In the genomic region with DNA sequence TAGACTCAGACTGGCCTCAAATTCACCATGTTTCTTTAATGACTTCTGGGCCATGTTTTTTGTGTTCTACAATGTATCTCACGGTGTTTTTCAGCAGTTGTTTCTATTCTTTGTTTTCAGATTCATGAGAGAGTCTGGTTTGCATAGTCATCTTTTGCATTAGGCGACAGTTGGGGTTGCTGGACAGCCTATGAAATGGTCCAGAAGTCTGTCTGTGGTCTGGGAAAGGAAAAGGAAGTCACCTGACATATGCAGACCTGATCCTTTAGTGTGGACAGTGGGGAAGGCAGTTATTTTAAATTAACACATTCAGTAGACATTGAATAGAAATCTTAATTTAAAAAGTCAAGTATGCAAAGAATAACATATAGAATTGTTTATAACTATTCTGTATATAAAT, we compare ENCODE assay signal across 34 mouse cellular contexts. TPM values are rescaled to one million over a fixed set of nuclear protein-coding genes. Genes with fewer than 3 reads are reported as not detected.
A peak's percentile ranks its signal among the peaks of the same experiment; 100 is the strongest.
DNase-seq lines count a peak whose midpoint lies in the region; ATAC-seq and TF ChIP-seq lines count a peak whose summit lies in the region.
"Had no signal": no experiment of that assay in that cellular context is flagged by ENCODE, and none has a peak within 500 bp of the region (broad histone marks: within the 10 kb centered on the region; RNA-seq: fewer than 3 reads in every experiment).

No protein-coding gene starts in this region.

- WGBS in heart, adult 2 months: 90% methylated on average over 2 of the region's 2 CpGs
- WGBS in forebrain, embryonic 11.5 days: 85% methylated on average over 2 of the region's 2 CpGs

- DNase-seq in heart, adult 11 months: peak; percentile 46
- DNase-seq in heart, adult 2 months: no peak
- peak; percentile 68 for DNase-seq in 416B (ENCODE audit: low read depth)
- DNase-seq in forebrain, embryonic 11.5 days (ENCODE audit: low spot score): no peak
- DNase-seq: adrenal gland, adult 2 months; adrenal gland, postnatal 14 days; B cell, adult 2 months; cerebellum, adult 2 months; cerebellum, adult 9-11 months; cerebellum, postnatal 25 days; gastrocnemius, postnatal 10 days; gastrocnemius, postnatal 36 days; heart, adult 18-20 months; heart, postnatal 10 days; heart, postnatal 36 days; kidney, adult 11 months had no signal

- TF ChIP-seq POLR2A in heart, adult 2 months (IDR thresholded peaks at IDR 0.05; ENCODE audit: insufficient read depth, low read depth, low read length): no peak
- no peak for TF ChIP-seq POLR2A in embryonic fibroblast, embryonic 13.5 days (IDR thresholded peaks at IDR 0.05; ENCODE audit: low read depth, low read length)

- H3K27me3 ChIP-seq in heart, adult 2 months (ENCODE audit: control insufficient read depth, insufficient read depth, low read length): no peaks in the 10 kb centered on the region
- H3K27me3 ChIP-seq in forebrain, embryonic 11.5 days (ENCODE audit: control insufficient read depth, insufficient read depth, low read length): no peaks in the 10 kb centered on the region
- H3K27me3 ChIP-seq: embryonic facial prominence, embryonic 12.5 days; embryonic facial prominence, embryonic 15.5 days; forebrain, embryonic 13.5 days; heart, embryonic 12.5 days; heart, embryonic 15.5 days; hindbrain, embryonic 13.5 days; intestine, embryonic 15.5 days had no signal

- no peak for ATAC-seq in forebrain, embryonic 11.5 days (replicated peaks; ENCODE audit: low FRiP score)
- ATAC-seq in cerebellum, adult (ENCODE audit: insufficient number of reproducible peaks, low FRiP score, low TSS enrichment): no peak
- ATAC-seq: forebrain, embryonic 13.5 days; forebrain, embryonic 16.5 days; hindbrain, embryonic 16.5 days; intestine, embryonic 15.5 days had no signal

- H3K4me2 ChIP-seq in forebrain, embryonic 11.5 days (ENCODE audit: low read depth, low read length, severe bottlenecking): no peak overlapping the region
- H3K4me2 ChIP-seq: embryonic facial prominence, embryonic 12.5 days; embryonic facial prominence, embryonic 15.5 days; forebrain, embryonic 13.5 days; heart, embryonic 12.5 days; heart, embryonic 15.5 days; hindbrain, embryonic 13.5 days; intestine, embryonic 15.5 days had no signal

- H3K36me3 ChIP-seq in heart, adult 2 months (ENCODE audit: control insufficient read depth, insufficient read depth, low read length): no peaks in the 10 kb centered on the region
- no peaks in the 10 kb centered on the region for H3K36me3 ChIP-seq in forebrain, embryonic 11.5 days (ENCODE audit: control insufficient read depth, insufficient read depth, low read length)
- H3K36me3 ChIP-seq: embryonic facial prominence, embryonic 12.5 days; embryonic facial prominence, embryonic 15.5 days; heart, embryonic 12.5 days; heart, embryonic 15.5 days; hindbrain, embryonic 10.5 days; hindbrain, embryonic 13.5 days; intestine, embryonic 15.5 days had no signal

- intact Hi-C loops in heart, adult 2 months (cut with DNase I): no loop called here

- no peak for TF ChIP-seq EP300 in heart, adult 2 months (IDR thresholded peaks at IDR 0.05; ENCODE audit: insufficient read depth, low read depth, low read length)

- no peak overlapping the region for H3K27ac ChIP-seq in heart, adult 2 months
- H3K27ac ChIP-seq in embryonic fibroblast, embryonic 13.5 days (ENCODE audit: insufficient read depth, low read length): peak overlapping the region; percentile 94; the same call in 1 of the 2 replicates
- H3K27ac ChIP-seq in forebrain, embryonic 11.5 days (ENCODE audit: low read depth, low read length): no peak overlapping the region
- H3K27ac ChIP-seq: embryonic facial prominence, embryonic 12.5 days; forebrain, embryonic 13.5 days; hindbrain, embryonic 10.5 days; hindbrain, embryonic 13.5 days; intestine, embryonic 15.5 days had no signal

- H3K9ac ChIP-seq in heart, adult 2 months (ENCODE audit: low read depth, low read length): no peak overlapping the region
- H3K9ac ChIP-seq in forebrain, embryonic 11.5 days (ENCODE audit: low read length): no peak overlapping the region
- H3K9ac ChIP-seq: embryonic facial prominence, embryonic 12.5 days; embryonic facial prominence, embryonic 15.5 days; forebrain, embryonic 13.5 days; heart, embryonic 12.5 days; heart, embryonic 15.5 days; hindbrain, embryonic 13.5 days; intestine, embryonic 15.5 days had no signal

- H3K4me3 ChIP-seq in heart, adult 2 months: no peak overlapping the region
- no peak overlapping the region for H3K4me3 ChIP-seq in embryonic fibroblast, embryonic 13.5 days (ENCODE audit: insufficient read depth, low read length)
- no peak overlapping the region for H3K4me3 ChIP-seq in forebrain, embryonic 11.5 days (ENCODE audit: low read depth, low read length)
- H3K4me3 ChIP-seq: embryonic facial prominence, embryonic 12.5 days; embryonic facial prominence, embryonic 15.5 days; erythroblast, embryonic 14.5 days; forebrain, embryonic 13.5 days; heart, embryonic 12.5 days; heart, embryonic 15.5 days; hindbrain, embryonic 10.5 days; hindbrain, embryonic 13.5 days; intestine, embryonic 15.5 days had no signal

- TF ChIP-seq CTCF in heart, adult 2 months (IDR thresholded peaks at IDR 0.05): no peak
- no peak for TF ChIP-seq CTCF in embryonic fibroblast, embryonic 13.5 days (IDR thresholded peaks at IDR 0.05; ENCODE audit: borderline replicate concordance, insufficient read depth, low read length)

- H3K79me2 ChIP-seq in heart, adult 2 months (replicated peaks; ENCODE audit: control insufficient read depth, insufficient read depth, low read length): no peaks in the 10 kb centered on the region

- H3K4me1 ChIP-seq in heart, adult 2 months (ENCODE audit: control insufficient read depth, insufficient read depth, low read length): peaks cover 3% of the 10 kb centered on the region
- H3K4me1 ChIP-seq in embryonic fibroblast, embryonic 13.5 days (ENCODE audit: control insufficient read depth, insufficient read depth, low read length): peaks cover 16% of the 10 kb centered on the region
- H3K4me1 ChIP-seq in forebrain, embryonic 11.5 days (replicated peaks; ENCODE audit: control insufficient read depth, insufficient read depth, low read length): no peaks in the 10 kb centered on the region
- H3K4me1 ChIP-seq: embryonic facial prominence, embryonic 12.5 days; forebrain, embryonic 13.5 days; hindbrain, embryonic 10.5 days; hindbrain, embryonic 13.5 days had no signal

- no peaks in the 10 kb centered on the region for H3K9me3 ChIP-seq in forebrain, embryonic 11.5 days (ENCODE audit: control insufficient read depth, low read length)
- H3K9me3 ChIP-seq: embryonic facial prominence, embryonic 12.5 days; embryonic facial prominence, embryonic 15.5 days; forebrain, embryonic 13.5 days; heart, embryonic 12.5 days; heart, embryonic 15.5 days; hindbrain, embryonic 10.5 days; hindbrain, embryonic 13.5 days; intestine, embryonic 15.5 days had no signal

RNA-seq across cellular contexts. Expression of a gene that starts 2.0 kb away (rescaled TPM):
- not detected for total RNA-seq in heart, adult 2 months (2021)
- 0.15 TPM in 1 of 2 replicates, not detected in the other for polyA plus RNA-seq in heart, adult 2 months (2012; rRNA removed)
- 0.37 and 0.68 TPM in 2 replicates for polyA plus RNA-seq in embryonic fibroblast, embryonic 13.5 days (2011; ENCODE audit: insufficient read length, low read depth, missing spikeins)
- 0.15 TPM in 1 of 2 replicates, not detected in the other for polyA plus RNA-seq in forebrain, embryonic 11.5 days (2014; fragmentation: Nextera tagmentation; extraction: Ambion mirVana)
- total RNA-seq: adrenal gland, adult 2 months; adrenal gland, postnatal 14 days; adrenal gland, postnatal 4 days; common myeloid progenitor, adult 5-6 weeks; gastrocnemius, adult 18-20 months; gastrocnemius, postnatal 10 days; gastrocnemius, postnatal 36 days; heart, adult 18-20 months; heart, postnatal 10 days; MEL had no signal
- polyA plus RNA-seq: adrenal gland, adult 2 months; brain, embryonic 14.5 days; cerebellum, adult 2 months; embryonic facial prominence, embryonic 12.5 days; embryonic facial prominence, embryonic 15.5 days; erythroblast, embryonic 14.5 days; forebrain, embryonic 13.5 days; forebrain, embryonic 16.5 days; heart, embryonic 12.5 days; heart, embryonic 15.5 days; hindbrain, embryonic 10.5 days; hindbrain, embryonic 13.5 days; intestine, embryonic 15.5 days had no signal

RNA-seq across cellular contexts. Expression of a gene that starts 15.0 kb away (rescaled TPM):
- total RNA-seq in heart, adult 2 months (2021): 100 to 1,000 TPM; 201 to 240 TPM
- 400 and 574 TPM in 2 replicates for polyA plus RNA-seq in heart, adult 2 months (2012; rRNA removed)
- polyA plus RNA-seq in embryonic fibroblast, embryonic 13.5 days (2011; ENCODE audit: insufficient read length, low read depth, missing spikeins): 1,628 and 1,672 TPM in 2 replicates
- polyA plus RNA-seq in forebrain, embryonic 11.5 days (2014; fragmentation: Nextera tagmentation; extraction: Ambion mirVana): 98.5 and 101 TPM in 2 replicates

RNA-seq across cellular contexts. Expression of a gene that starts 23.5 kb away (rescaled TPM):
- not detected for total RNA-seq in heart, adult 2 months (2021)
- polyA plus RNA-seq in heart, adult 2 months (2012; rRNA removed): not detected in 2 replicates
- polyA plus RNA-seq in embryonic fibroblast, embryonic 13.5 days (2011; ENCODE audit: insufficient read length, low read depth, missing spikeins): not detected in 2 replicates
- polyA plus RNA-seq in forebrain, embryonic 11.5 days (2014; fragmentation: Nextera tagmentation; extraction: Ambion mirVana): not detected in 2 replicates
- total RNA-seq: adrenal gland, adult 2 months; common myeloid progenitor, adult 5-6 weeks; gastrocnemius, adult 18-20 months; gastrocnemius, postnatal 10 days; gastrocnemius, postnatal 36 days; heart, adult 18-20 months; heart, postnatal 10 days; heart, postnatal 36 days had no signal
- polyA plus RNA-seq: adrenal gland, adult 2 months; brain, embryonic 14.5 days; embryonic facial prominence, embryonic 12.5 days; erythroblast, embryonic 14.5 days; forebrain, embryonic 13.5 days; forebrain, embryonic 16.5 days; heart, embryonic 12.5 days; hindbrain, embryonic 10.5 days; hindbrain, embryonic 13.5 days; intestine, embryonic 15.5 days had no signal

RNA-seq across cellular contexts. Expression of a gene that starts 23.5 kb away (rescaled TPM):
- total RNA-seq in heart, adult 2 months (2021): not detected
- polyA plus RNA-seq in heart, adult 2 months (2012; rRNA removed): not detected in 2 replicates
- not detected in 2 replicates for polyA plus RNA-seq in embryonic fibroblast, embryonic 13.5 days (2011; ENCODE audit: insufficient read length, low read depth, missing spikeins)
- polyA plus RNA-seq in forebrain, embryonic 11.5 days (2014; fragmentation: Nextera tagmentation; extraction: Ambion mirVana): not detected in 2 replicates
- total RNA-seq: adrenal gland, adult 2 months; adrenal gland, postnatal 14 days; adrenal gland, postnatal 4 days; common myeloid progenitor, adult 5-6 weeks; gastrocnemius, adult 18-20 months; gastrocnemius, postnatal 10 days; gastrocnemius, postnatal 36 days; heart, adult 18-20 months; heart, postnatal 10 days; heart, postnatal 36 days; MEL had no signal
- polyA plus RNA-seq: adrenal gland, adult 2 months; brain, embryonic 14.5 days; cerebellum, adult 2 months; embryonic facial prominence, embryonic 12.5 days; embryonic facial prominence, embryonic 15.5 days; erythroblast, embryonic 14.5 days; forebrain, embryonic 13.5 days; forebrain, embryonic 16.5 days; heart, embryonic 12.5 days; heart, embryonic 15.5 days; hindbrain, embryonic 10.5 days; hindbrain, embryonic 13.5 days; hindbrain, embryonic 16.5 days; intestine, embryonic 15.5 days had no signal

RNA-seq across cellular contexts. Expression of a gene that starts 44.3 kb away (rescaled TPM):
- total RNA-seq in heart, adult 2 months (2021): 10 to 100 TPM; 10.8 to 11.3 TPM
- polyA plus RNA-seq in heart, adult 2 months (2012; rRNA removed): 3.8 and 6.7 TPM in 2 replicates
- polyA plus RNA-seq in embryonic fibroblast, embryonic 13.5 days (2011; ENCODE audit: insufficient read length, low read depth, missing spikeins): 21.0 and 21.7 TPM in 2 replicates
- polyA plus RNA-seq in forebrain, embryonic 11.5 days (2014; fragmentation: Nextera tagmentation; extraction: Ambion mirVana): 16.0 and 17.9 TPM in 2 replicates

Comparison
In these comparisons a context has a peak if more than half of its experiments do, and no peak if none do; other contexts are left out.
1. DNase-seq: peak in heart, adult 11 months (single experiment) and 416B (single experiment); none in heart, adult 2 months (0 of 2) and forebrain, embryonic 11.5 days (single experiment).